Mouse (Mus musculus): Measurements from ENCODE around the gene Socs4. TPM values are rescaled to one million over a fixed set of nuclear protein-coding genes. Genes with fewer than 3 reads are reported as not detected.
A peak's percentile ranks its signal among the peaks of the same experiment; 100 is the strongest.

Socs4 gene
- polyA plus RNA-seq, 1 experiment = 1.6 TPM

DNA sequence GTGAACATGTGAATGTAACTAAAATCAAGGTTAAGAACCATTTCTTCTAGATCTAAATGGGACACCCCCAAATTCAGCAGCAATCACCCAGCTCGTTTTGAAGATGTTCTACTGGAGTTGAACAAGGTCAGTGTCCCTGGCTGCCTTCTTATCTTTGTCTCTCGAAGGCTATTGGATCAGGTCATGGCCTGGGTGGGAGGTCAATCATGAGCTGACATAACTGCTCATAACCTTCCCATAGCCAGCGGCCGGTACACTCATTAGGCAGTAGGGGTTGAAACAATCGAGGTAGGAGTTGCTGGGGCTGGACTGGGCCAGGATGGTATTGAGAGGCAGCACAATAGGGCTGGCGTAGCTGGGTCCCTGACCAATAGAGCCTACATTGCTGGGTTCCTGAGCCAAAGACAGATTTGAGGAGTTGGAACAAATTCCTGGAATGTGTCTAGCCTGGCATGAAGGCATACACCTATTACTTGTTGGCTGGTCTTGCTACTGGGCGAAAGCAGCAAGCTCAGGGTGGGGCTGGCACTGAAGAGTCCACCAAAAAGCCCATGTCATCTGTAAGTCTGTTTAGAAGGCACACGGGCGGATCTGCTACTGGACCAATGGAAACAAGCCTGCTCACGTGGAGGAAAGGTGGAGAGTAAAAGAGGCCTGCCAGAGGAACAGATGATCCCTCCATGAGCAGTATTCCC lies 63.6 kb downstream of the Socs4 start:
- H3K4me3 ChIP-seq (ENCODE audit: control insufficient read depth, low read depth, low read length) = no peak overlapping the region
- TF ChIP-seq CTCF (IDR thresholded peaks at IDR 0.05; ENCODE audit: control insufficient read depth, insufficient read depth, insufficient replicate concordance, low read depth, low read length) (no peak), POLR2A (IDR thresholded peaks at IDR 0.05; ENCODE audit: control insufficient read depth, low read depth, low read length) (no peak)
- no peaks in the 10 kb centered on the region for H3K27me3 ChIP-seq (ENCODE audit: control insufficient read depth, insufficient read depth, low read length)
- H3K27ac ChIP-seq (ENCODE audit: control insufficient read depth, insufficient read depth, low read depth, low read length) = 0 out of 2 replicates have a peak overlapping the region, but pooled peaks have one; percentile 3
- no peaks in the 10 kb centered on the region for H3K4me1 ChIP-seq (ENCODE audit: control insufficient read depth, insufficient read depth, low read length)
- H3K36me3 ChIP-seq (ENCODE audit: control insufficient read depth, insufficient read depth, low read length) = no peaks in the 10 kb centered on the region

DNA sequence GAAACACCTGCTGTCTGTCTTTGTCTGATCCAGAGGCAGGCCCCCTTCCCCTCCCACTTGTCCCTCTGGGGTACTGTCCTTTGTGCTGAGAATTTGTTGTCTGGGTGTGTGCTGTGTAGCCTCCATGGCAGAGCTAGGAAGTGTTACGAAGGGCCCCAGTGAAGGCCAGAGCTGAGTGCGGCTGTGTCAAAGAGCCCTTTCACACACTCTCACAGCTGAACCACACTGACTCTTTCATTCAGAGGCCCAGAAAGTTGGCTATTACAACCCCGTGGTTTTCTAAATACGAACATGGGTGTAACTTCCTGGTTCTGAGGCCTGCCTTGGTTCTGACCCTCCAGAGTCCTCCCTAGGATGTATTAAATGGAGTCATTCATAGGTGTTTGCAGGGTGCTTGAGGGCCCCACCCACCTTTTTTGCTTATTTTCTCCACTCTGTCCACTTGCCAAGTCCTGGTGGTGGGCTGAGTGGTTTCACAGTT lies 65.1 kb downstream of the Socs4 start:
- Histone ChIP-seq H3K27ac (ENCODE audit: control insufficient read depth, insufficient read depth, low read depth, low read length) (no peak overlapping the region), H3K4me3 (ENCODE audit: control insufficient read depth, low read depth, low read length) (no peak overlapping the region), H3K4me1 (ENCODE audit: control insufficient read depth, insufficient read depth, low read length) (no peaks in the 10 kb centered on the region), H3K36me3 (ENCODE audit: control insufficient read depth, insufficient read depth, low read length) (no peaks in the 10 kb centered on the region), H3K27me3 (ENCODE audit: control insufficient read depth, insufficient read depth, low read length) (no peaks in the 10 kb centered on the region)
- TF ChIP-seq POLR2A (IDR thresholded peaks at IDR 0.05; ENCODE audit: control insufficient read depth, low read depth, low read length) = no peak
- no peak for TF ChIP-seq CTCF (IDR thresholded peaks at IDR 0.05; ENCODE audit: control insufficient read depth, insufficient read depth, insufficient replicate concordance, low read depth, low read length)

Other genes starting within 250 kb of the Socs4 start
- 0.67 and 0.81 TPM in 2 replicates for gene Gch1, start 87.5 kb upstream of the Socs4 start, polyA plus RNA-seq (2012; rRNA removed)
- gene Wdhd1, start 74 bp upstream of the Socs4 start, polyA plus RNA-seq (2012; rRNA removed) = 3.3 and 4.3 TPM in 2 replicates
- gene Mapk1ip1l, start 21.3 kb downstream of the Socs4 start, polyA plus RNA-seq (2012; rRNA removed) = 41.8 and 43.7 TPM in 2 replicates
- gene Lgals3, start 90.8 kb downstream of the Socs4 start, polyA plus RNA-seq (2012; rRNA removed) = 8.9 and 13.5 TPM in 2 replicates
- gene Dlgap5, start 141.5 kb downstream of the Socs4 start, polyA plus RNA-seq (2012; rRNA removed) = 5.3 and 5.9 TPM in 2 replicates
- 51.5 and 52.5 TPM in 2 replicates for gene Fbxo34, start 173.5 kb downstream of the Socs4 start, polyA plus RNA-seq (2012; rRNA removed)